Mouse (Mus musculus): ENCODE results near the gene 9530053A07Rik.

DNA sequence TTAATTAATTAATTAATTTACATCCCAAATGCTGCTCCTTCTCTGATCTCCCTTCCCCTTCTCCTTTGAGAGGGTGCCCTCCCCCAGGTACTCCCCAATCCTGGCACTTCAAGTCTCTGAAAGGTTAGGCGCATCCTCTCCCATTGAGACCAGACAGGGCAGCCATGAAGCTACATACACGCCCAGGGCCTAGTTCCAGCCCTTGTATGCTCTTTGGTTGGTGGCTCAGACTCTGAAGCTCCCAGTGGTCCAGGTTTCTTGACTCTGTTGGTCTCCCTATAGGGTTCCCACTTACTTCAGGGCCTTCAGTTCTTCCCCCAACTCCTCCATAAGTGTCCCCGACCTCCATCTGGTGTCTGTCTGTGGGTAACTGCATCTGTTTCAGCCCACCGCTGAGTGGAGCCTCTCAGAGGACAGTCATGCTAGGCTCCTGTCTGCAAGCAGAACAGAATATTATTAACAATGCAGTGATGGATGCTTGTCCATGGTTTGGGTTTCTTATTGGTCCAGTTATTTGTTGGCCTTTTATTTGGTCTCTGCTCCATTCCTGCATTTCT, 76.9 kb downstream of the 9530053A07Rik start:
- no peak for TF ChIP-seq POLR2A (IDR thresholded peaks at IDR 0.05; ENCODE audit: low read depth, low read length)
- no peak for TF ChIP-seq CTCF (conservative IDR thresholded peaks at IDR 0.05; ENCODE audit: insufficient read depth, insufficient read length, low read depth, low read length)
